Comparison of ENCODE assay signal across 19 mouse cellular contexts in the genomic region with DNA sequence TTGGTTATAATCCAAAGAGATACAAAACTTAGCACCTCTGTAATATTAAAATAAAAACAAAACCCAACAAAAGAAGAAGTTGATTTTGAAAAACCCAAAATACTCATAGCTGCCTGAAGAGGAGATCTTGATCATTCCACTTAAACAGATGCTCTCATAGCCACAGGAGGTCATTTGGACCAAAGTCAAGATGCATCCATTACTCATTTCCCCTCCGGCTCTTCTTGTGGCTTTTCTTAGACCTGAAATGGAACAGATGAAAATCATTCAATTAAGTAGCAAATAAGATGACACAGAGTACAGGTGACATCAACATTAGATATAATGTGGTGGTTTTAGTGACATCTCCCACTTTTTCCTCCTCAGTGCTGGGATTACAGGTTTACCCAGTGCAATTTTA.
"Had no signal": no experiment of that assay in that cellular context is flagged by ENCODE, and none has a peak within 500 bp of the region (broad histone marks: within the 10 kb centered on the region; RNA-seq: fewer than 3 reads in every experiment).

No protein-coding gene starts in this region.

- DNase-seq: kidney, postnatal 10 days; kidney, postnatal 4 days; left cerebral cortex, postnatal 4 days; liver, postnatal 0 days; lung, embryonic 14.5 days; right cerebral cortex, postnatal 14 days; right cerebral cortex, postnatal 4 days; thymus, adult 2 months; thymus, postnatal 14 days; thymus, postnatal 4 days had no signal

- H3K27ac ChIP-seq: kidney, embryonic 15.5 days; limb, embryonic 12.5 days; limb, embryonic 15.5 days; liver, embryonic 14.5 days; macrophage; midbrain, embryonic 13.5 days; stomach, postnatal 0 days had no signal

- ATAC-seq: liver, postnatal 0 days; lung, postnatal 0 days; midbrain, embryonic 13.5 days had no signal

- H3K4me2 ChIP-seq: kidney, embryonic 15.5 days; limb, embryonic 12.5 days; limb, embryonic 15.5 days; liver, embryonic 11.5 days; lung, embryonic 14.5 days; midbrain, embryonic 13.5 days had no signal

- H3K4me3 ChIP-seq: kidney, embryonic 15.5 days; limb, embryonic 12.5 days; limb, embryonic 15.5 days; midbrain, embryonic 13.5 days had no signal

- H3K27me3 ChIP-seq: kidney, embryonic 15.5 days; limb, embryonic 12.5 days; limb, embryonic 15.5 days; midbrain, embryonic 13.5 days had no signal

- H3K4me1 ChIP-seq: kidney, embryonic 15.5 days; limb, embryonic 12.5 days; limb, embryonic 15.5 days; midbrain, embryonic 13.5 days had no signal

- H3K9me3 ChIP-seq: kidney, embryonic 15.5 days; limb, embryonic 12.5 days; limb, embryonic 15.5 days; midbrain, embryonic 13.5 days had no signal

- H3K9ac ChIP-seq: kidney, embryonic 15.5 days; limb, embryonic 12.5 days; limb, embryonic 15.5 days; liver, embryonic 14.5 days; liver, postnatal 0 days; lung, embryonic 14.5 days; midbrain, embryonic 13.5 days had no signal
